In the genomic region with DNA sequence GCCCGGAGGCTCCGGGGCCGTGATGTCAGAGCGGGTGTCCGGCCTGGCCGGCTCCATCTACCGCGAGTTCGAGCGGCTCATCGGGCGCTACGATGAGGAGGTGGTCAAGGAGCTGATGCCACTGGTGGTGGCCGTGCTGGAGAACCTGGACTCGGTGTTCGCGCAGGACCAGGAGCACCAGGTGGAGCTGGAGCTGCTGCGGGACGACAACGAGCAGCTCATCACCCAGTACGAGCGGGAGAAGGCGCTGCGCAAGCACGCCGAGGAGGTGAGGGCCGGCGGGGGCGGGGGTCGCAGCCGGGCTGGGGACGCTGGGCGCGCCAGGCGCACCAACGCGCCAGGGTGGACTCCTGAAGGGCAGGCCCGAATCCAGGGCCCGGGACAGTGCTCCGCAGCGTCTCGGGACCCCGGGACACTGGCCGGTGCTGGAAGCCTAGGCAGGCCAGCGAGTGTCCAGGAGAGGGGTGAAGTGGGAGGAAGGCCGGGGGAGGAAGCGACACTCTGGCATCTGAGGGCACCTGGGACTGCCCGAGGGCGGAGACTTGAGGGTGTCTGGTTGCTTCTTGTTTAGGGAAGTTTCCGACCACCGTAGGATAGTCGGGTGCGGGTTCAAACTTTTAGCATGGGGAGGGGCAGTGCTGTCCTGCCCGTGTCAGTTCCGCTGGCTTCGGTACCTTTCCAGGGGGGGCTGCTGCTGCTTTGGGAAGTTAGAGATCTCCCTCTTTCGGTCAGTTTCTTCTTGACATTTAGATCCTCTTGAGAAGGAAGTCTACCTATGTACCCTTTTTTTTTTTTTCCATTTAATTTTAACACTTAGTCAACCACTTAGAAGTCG, we compare ENCODE assay signal across 7 mouse cellular contexts. TPM values are rescaled to one million over a fixed set of nuclear protein-coding genes. Genes with fewer than 3 reads are reported as not detected.
DNase-seq lines count a peak whose midpoint lies in the region; ATAC-seq and TF ChIP-seq lines count a peak whose summit lies in the region.

No protein-coding gene starts in this region.

- peak overlapping the region; percentile 90 for H3K27ac ChIP-seq in hindbrain, embryonic 11.5 days (ENCODE audit: low read depth, low read length)

- in situ Hi-C loops in Patski (cut with MboI; ENCODE audit: low pct_unique_long_range_greater_than_20kb) = no loop called here

- peaks cover 6% of the 10 kb centered on the region for H3K4me1 ChIP-seq in hindbrain, embryonic 11.5 days (replicated peaks; ENCODE audit: control insufficient read depth, insufficient read depth, low read length)

- CTCF ChIA-PET in Patski (lab: Charles Lee) = interaction anchor here (1.6 kb wide), 1 partner anchor 22 kb away, joined by 3 read pairs; no protein-coding TSS in a partner anchor

- no peaks in the 10 kb centered on the region for H3K27me3 ChIP-seq in Patski
- H3K27me3 ChIP-seq in hindbrain, embryonic 11.5 days (ENCODE audit: control insufficient read depth, insufficient read depth, low read length) = no peaks in the 10 kb centered on the region

- ATAC-seq in Patski = peak; percentile 17
- peak; percentile 72 for ATAC-seq in hindbrain, embryonic 11.5 days (ENCODE audit: low FRiP score)

- peak; percentile 28 for TF ChIP-seq CTCF in Patski (IDR thresholded peaks at IDR 0.05)

- H3K9me3 ChIP-seq in hindbrain, embryonic 11.5 days (ENCODE audit: control insufficient read depth, low read length) = no peaks in the 10 kb centered on the region

- H3K4me2 ChIP-seq in hindbrain, embryonic 11.5 days (replicated peaks; ENCODE audit: low read depth, low read length) = peak overlapping the region; percentile 76

- WGBS in hindbrain, embryonic 11.5 days = under 1% methylated on average over 58 of the region's 58 CpGs

- POLR2A ChIA-PET in Patski (lab: Charles Lee) = interaction anchor here (0.6 to 0.9 kb wide), 2 partner anchors 31 to 46 kb away, joined by 3 read pairs; no protein-coding TSS in a partner anchor

- no peaks in the 10 kb centered on the region for H3K36me3 ChIP-seq in hindbrain, embryonic 11.5 days (ENCODE audit: control insufficient read depth, insufficient read depth, low read length)

- peak overlapping the region; percentile 80 for H3K9ac ChIP-seq in hindbrain, embryonic 11.5 days (ENCODE audit: low read depth, low read length)

- peak overlapping the region; percentile 88 for H3K4me3 ChIP-seq in hindbrain, embryonic 11.5 days (ENCODE audit: low read depth, low read length)

- no peak for DNase-seq in Patski (ENCODE audit: low read depth, low spot score)
- DNase-seq in c-Kit-positive CD71-positive TER-119-negative erythroid progenitor cells, embryonic 14.5 days (ENCODE audit: low read depth) = peak; percentile 24
- DNase-seq in frontal cortex, adult 2 months (ENCODE audit: extremely low spot score in 1 of 2, low spot score in 1 of 2) = peak; percentile 21 to 33
- peak; percentile 71 for DNase-seq in hindbrain, embryonic 11.5 days (ENCODE audit: low spot score)
- peak; percentile 33 to 64 for DNase-seq in layer of hippocampus, postnatal 14 days (ENCODE audit: low spot score in 2 of 2)
- peak; percentile 64 to 65 for DNase-seq in lung, postnatal 4 days
- peak; percentile 60 to 73 for DNase-seq in right cerebral cortex, postnatal 10 days (ENCODE audit: low spot score in 2 of 2)

RNA-seq across cellular contexts. Expression of a gene that starts 0.6 kb away (rescaled TPM):
- 64.7 TPM for polyA plus RNA-seq in Patski (2021)
- 127 and 139 TPM in 2 replicates for polyA plus RNA-seq in frontal cortex, adult 2 months (2012; rRNA removed)
- polyA plus RNA-seq in hindbrain, embryonic 11.5 days (2014; fragmentation: Nextera tagmentation; extraction: Ambion mirVana) = 107 and 109 TPM in 2 replicates
- 100 to 1,000 TPM; 218 to 238 TPM for total RNA-seq in layer of hippocampus, postnatal 14 days (2021)

RNA-seq across cellular contexts. Expression of a gene that starts 28.2 kb away (rescaled TPM):
- polyA plus RNA-seq in Patski (2021) = 58.4 TPM
- 282 and 284 TPM in 2 replicates for polyA plus RNA-seq in frontal cortex, adult 2 months (2012; rRNA removed)
- 198 and 206 TPM in 2 replicates for polyA plus RNA-seq in hindbrain, embryonic 11.5 days (2014; fragmentation: Nextera tagmentation; extraction: Ambion mirVana)
- 10 to 100 TPM; 87.7 to 92.8 TPM for total RNA-seq in layer of hippocampus, postnatal 14 days (2021)

RNA-seq across cellular contexts. Expression of a gene that starts 28.4 kb away (rescaled TPM):
- 354 TPM for polyA plus RNA-seq in Patski (2021)
- 71.9 and 76.2 TPM in 2 replicates for polyA plus RNA-seq in frontal cortex, adult 2 months (2012; rRNA removed)
- polyA plus RNA-seq in hindbrain, embryonic 11.5 days (2014; fragmentation: Nextera tagmentation; extraction: Ambion mirVana) = 393 and 395 TPM in 2 replicates
- total RNA-seq in layer of hippocampus, postnatal 14 days (2021) = 100 to 1,000 TPM; 125 to 129 TPM

RNA-seq across cellular contexts. Expression of a gene that starts 40.5 kb away (rescaled TPM):
- 404 TPM for polyA plus RNA-seq in Patski (2021)
- polyA plus RNA-seq in frontal cortex, adult 2 months (2012; rRNA removed) = 99.0 and 106 TPM in 2 replicates
- polyA plus RNA-seq in hindbrain, embryonic 11.5 days (2014; fragmentation: Nextera tagmentation; extraction: Ambion mirVana) = 140 and 142 TPM in 2 replicates
- total RNA-seq in layer of hippocampus, postnatal 14 days (2021) = 100 to 1,000 TPM; 147 to 156 TPM
